Mouse (Mus musculus): ENCODE data around the gene Thnsl2.

Gene Thnsl2

GRCm38 (mm10) chr6:71133559-71133958, 10.7 kb downstream of the Thnsl2 start:
- DNase-seq (ENCODE audit: low read depth, low spot score): no peak

GRCm38 (mm10) chr6:71131038-71131437, 13.2 kb downstream of the Thnsl2 start:
- DNase-seq (ENCODE audit: low read depth, low spot score): no peak

GRCm38 (mm10) chr6:71130269-71130668, 14.0 kb downstream of the Thnsl2 start:
- no peak for DNase-seq (ENCODE audit: low read depth, low spot score)

- DNase-seq (ENCODE audit: low read depth, low spot score): no peak
Observed at GRCm38 (mm10) chr6:71129071-71129470, 15.2 kb downstream of the Thnsl2 start.

GRCm38 (mm10) chr6:71126290-71126689, 17.9 kb downstream of the Thnsl2 start:
- no peak for DNase-seq (ENCODE audit: low read depth, low spot score)

- peak; percentile 31 for DNase-seq (ENCODE audit: low read depth, low spot score)
Observed at GRCm38 (mm10) chr6:71125043-71125893, 19.0 kb downstream of the Thnsl2 start.

- no peak for DNase-seq (ENCODE audit: low read depth, low spot score)
Observed at GRCm38 (mm10) chr6:71119577-71120254, 24.5 kb downstream of the Thnsl2 start.

- DNase-seq (ENCODE audit: low read depth, low spot score): no peak
Observed at GRCm38 (mm10) chr6:71111419-71112113, 32.7 kb downstream of the Thnsl2 start.

GRCm38 (mm10) chr6:71106170-71106945, 37.9 kb downstream of the Thnsl2 start:
- no peak for DNase-seq (ENCODE audit: low read depth, low spot score)

GRCm38 (mm10) chr6:71096126-71096525, 48.1 kb downstream of the Thnsl2 start:
- DNase-seq (ENCODE audit: low read depth, low spot score): no peak

GRCm38 (mm10) chr6:71094693-71095092, 49.5 kb downstream of the Thnsl2 start:
- DNase-seq (ENCODE audit: low read depth, low spot score): no peak

- DNase-seq (ENCODE audit: low read depth, low spot score): no peak
Observed at GRCm38 (mm10) chr6:71093686-71094085, 50.6 kb downstream of the Thnsl2 start.

- no peak for DNase-seq (ENCODE audit: low read depth, low spot score)
Observed at GRCm38 (mm10) chr6:71090475-71090874, 53.8 kb downstream of the Thnsl2 start.

GRCm38 (mm10) chr6:71089735-71090134, 54.5 kb downstream of the Thnsl2 start:
- no peak for DNase-seq (ENCODE audit: low read depth, low spot score)

GRCm38 (mm10) chr6:71088992-71089391, 55.2 kb downstream of the Thnsl2 start:
- DNase-seq (ENCODE audit: low read depth, low spot score): no peak

- no peak for DNase-seq (ENCODE audit: low read depth, low spot score)
Observed at GRCm38 (mm10) chr6:71083441-71083840, 60.8 kb downstream of the Thnsl2 start.

GRCm38 (mm10) chr6:71082084-71082483, 62.2 kb downstream of the Thnsl2 start:
- DNase-seq (ENCODE audit: low read depth, low spot score): no peak

GRCm38 (mm10) chr6:71081230-71081629, 63.0 kb downstream of the Thnsl2 start:
- no peak for DNase-seq (ENCODE audit: low read depth, low spot score)
